Mouse (Mus musculus) urinary bladder, postnatal 0 days (tissue): ENCODE data around the gene Uck2. TPM values are rescaled to one million over a fixed set of nuclear protein-coding genes. Genes with fewer than 3 reads are reported as not detected.

ENCODE experiments used
- microRNA-seq: library from miRNA; unstranded; fragments of <30 nt; microRNA quantifications from one replicate; pipeline ENCODE4, GENCODE M21; 2016
- polyA plus RNA-seq: library from polyadenylated mRNA; unstranded; fragments of >200 nt; fragmentation: Nextera tagmentation; extraction: Ambion mirVana; gene quantifications from 2 replicates; pipeline ENCODE4 v1.2.1, GENCODE M21; 2015

The Uck2 gene
- polyA plus RNA-seq: 29.7 and 36.5 TPM in 2 replicates

GRCm38 (mm10) chr1:167285320-167285355 is at the start of gene Uck2:
Gene Uck2, minus strand, starts transcription at chr1:167285320.

DNA sequence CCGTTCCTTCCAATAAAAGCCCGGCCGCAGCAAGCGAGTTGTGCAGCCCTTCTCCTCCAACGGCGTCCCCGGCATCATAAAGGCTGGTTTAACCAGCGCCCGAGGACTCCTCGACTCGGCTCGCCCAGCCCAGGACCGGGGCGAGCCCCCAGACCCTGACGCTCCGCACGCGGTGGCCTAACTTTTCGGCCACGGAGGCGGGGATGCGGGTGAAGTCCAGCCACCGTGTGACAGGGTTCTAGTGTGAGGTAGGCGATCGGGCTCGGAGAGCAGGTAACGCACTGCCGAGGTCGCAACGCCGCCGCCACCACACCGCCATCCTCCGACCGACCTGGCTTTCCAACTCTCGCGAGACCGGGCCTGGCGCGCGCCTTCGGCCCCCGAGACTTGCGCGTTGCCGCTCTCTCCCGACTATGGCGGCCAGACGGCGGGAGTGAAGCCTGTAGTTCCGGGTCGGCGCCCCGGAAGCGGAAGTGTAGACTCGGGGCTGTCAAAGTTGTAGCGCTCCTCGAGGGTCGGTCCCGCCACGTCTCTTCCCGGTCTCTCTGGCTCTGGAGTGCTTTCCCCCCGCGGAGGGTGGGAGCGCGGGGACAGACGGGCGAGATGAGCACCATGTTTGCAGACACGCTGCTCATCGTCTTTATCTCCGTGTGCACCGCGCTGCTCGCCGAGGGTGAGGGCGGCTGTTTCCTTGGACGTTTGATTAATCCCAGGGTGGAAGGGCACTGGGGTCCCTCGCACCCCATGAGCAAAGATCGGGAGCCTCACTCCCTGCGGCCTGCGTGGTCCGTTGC is 23.3 kb upstream of the Uck2 start, which contains the start of gene Tmco1:
Tmco1 (plus strand) TSS at position 118 of the 794 bp plus-strand sequence.

Small RNA genes within 50 kb of the gene (microRNA-seq; reads per million reads assigned to microRNA genes)
- not detected for gene Mir6347

Other genes starting within 250 kb of the Uck2 start
- gene Tmco1, start 23.1 kb upstream of the Uck2 start, polyA plus RNA-seq: 89.5 and 103 TPM in 2 replicates
- gene Aldh9a1, start 64.7 kb upstream of the Uck2 start, polyA plus RNA-seq: 26.2 and 30.4 TPM in 2 replicates
- gene Mgst3, start 108.5 kb upstream of the Uck2 start, polyA plus RNA-seq: 114 and 141 TPM in 2 replicates
- not detected in 2 replicates for gene Lrrc52, start 181.5 kb upstream of the Uck2 start, polyA plus RNA-seq